Mouse (Mus musculus) adrenal gland, postnatal 25 days (tissue): ENCODE data around the gene Slc16a9. TPM values are rescaled to one million over a fixed set of nuclear protein-coding genes. Genes with fewer than 3 reads are reported as not detected.
A peak's percentile ranks its signal among the peaks of the same experiment; 100 is the strongest.
"Not testable (repeated sequence)": the region's sequence is repeated elsewhere in the genome, so short reads cannot be mapped to it uniquely, and the experiment has no call there.

ENCODE experiments used
- DNase-seq: peaks from one replicate; pipeline ENCODE4 v3.0.0; 2021; ENCODE audit warnings: mixed read lengths
- long read RNA-seq: library from polyadenylated mRNA; stranded (forward); transcript quantifications from one replicate; pipeline ENCODE4 v2.0.0, GENCODE M21; 2021
- total RNA-seq: library from RNA; stranded (reverse); gene quantifications from 2 replicates; pipeline ENCODE4 v1.2.3, GENCODE M21; 2021

Gene Slc16a9
- 4.0 and 8.3 TPM in 2 replicates for total RNA-seq
- long read RNA-seq, transcript Slc16a9-201 (6 exons, 3,756 nt), result major isoform, 6 of 9 reads
- long read RNA-seq, partial matches to known transcripts, result 0 of 9 reads
- long read RNA-seq, other reads (novel, unspliced or antisense), result 2 of 9 reads

DNA sequence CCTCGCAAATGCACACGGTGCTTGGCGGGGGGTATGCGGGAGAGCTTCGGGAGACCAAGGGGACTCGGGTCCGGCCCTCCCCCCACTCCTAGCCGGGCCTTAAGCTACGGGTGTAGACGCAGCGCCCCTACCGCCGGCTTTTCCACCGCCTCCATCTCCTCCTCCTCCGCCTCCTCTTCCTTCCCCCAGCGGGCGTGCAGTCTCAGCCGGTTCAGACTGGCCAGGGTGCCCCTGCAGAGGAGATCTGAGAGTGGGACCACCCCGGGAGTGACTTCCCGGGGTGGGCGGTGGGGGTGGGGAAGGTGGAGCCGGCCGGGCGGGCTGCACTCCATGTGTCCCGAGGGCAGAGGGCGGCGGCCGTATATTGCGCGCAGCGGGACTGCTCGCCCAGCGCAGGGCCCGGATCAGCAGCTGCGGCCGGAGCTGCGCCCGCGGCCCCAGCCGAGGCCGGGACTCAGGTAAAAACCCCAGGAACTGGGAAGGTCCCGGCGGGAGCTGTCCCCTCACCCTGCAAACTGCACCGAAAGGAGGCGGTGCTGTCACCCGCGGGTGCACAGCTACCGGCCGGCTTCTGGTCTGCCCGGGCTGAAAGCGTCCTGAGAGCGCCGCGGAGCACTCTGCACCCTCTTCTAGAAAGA, at the start of gene Slc16a9:
Gene Slc16a9 (plus strand): TSS at position 180 of the 638 bp plus-strand sequence.
- peak; percentile 71 for DNase-seq

DNA sequence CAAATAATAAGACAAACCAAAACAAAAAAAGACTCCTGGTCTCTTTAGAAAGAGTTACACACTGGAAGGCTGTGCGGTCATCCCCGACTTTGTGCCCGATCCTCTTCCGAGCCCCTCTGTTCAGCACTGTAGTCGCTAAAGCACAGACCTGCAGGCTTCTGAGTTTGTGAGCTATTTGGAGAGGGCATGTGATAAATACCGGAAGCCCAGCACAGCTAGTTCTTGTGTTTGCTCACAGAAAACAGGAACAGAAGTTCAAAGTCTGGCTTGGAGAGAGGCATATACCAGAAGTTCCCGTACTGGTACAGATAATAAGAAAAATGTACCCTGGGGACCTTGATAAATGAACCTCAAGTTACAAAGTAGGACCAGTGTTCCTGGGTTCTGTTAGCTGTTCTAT, 49.6 kb upstream of the Slc16a9 start:
- no peak for DNase-seq

DNA sequence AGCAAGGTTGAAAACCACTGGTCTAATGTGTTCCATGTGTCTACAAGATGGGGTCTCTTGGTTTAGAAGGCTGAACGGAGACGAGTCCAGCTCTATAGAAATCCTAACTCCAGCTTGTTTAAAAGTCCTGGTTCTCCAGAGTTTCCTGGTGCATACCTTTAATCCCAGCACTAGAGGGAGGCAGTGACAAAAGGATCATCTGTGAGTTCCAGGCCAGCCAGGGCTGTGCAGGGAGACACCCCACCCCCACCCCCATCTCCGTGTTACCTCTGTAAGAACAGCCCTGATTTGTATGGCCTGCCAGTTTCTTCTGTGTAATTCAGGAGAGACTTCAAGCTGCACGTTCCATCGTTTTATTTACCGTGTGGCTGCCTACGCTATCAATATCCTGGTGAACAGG, 49.1 kb upstream of the Slc16a9 start:
- no peak for DNase-seq

DNA sequence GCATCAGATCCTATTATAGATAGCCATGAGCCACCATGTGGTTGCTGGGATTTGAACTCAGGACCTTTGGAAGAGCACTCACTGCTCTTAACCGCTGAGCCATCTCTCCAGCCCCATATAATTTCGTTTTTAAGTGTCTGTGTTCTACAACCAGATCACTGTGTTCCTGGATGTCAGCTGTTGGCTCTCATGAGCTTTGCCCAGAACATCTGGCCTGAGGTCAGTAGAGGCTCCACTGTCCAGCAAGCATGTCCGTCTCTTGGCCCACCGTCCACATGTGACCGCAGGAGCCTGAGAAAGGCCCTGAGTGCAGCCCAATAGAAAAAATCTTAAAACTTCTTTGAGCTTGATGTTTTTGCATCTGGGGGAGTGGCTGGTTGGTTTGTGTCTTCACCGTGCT, 48.2 kb upstream of the Slc16a9 start:
- DNase-seq, result no peak

DNA sequence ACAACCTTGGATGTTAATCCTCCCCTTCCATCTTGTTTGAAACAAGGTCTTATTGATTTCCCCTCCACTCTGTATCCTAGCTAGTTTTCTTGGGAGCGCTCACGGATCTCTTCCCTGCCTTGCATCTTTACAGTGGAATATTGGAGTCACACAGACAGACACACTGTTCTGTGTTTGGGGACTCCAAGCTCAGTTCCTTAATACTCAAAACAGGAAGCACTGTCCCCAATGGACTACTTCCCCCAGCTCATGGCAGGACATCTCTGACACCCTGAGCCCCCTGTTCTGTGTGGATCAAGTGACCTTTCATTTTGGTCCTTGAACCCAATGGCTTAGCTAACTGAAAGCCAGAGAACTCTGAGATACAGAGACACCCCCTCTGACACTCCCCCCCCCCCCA, 47.3 kb upstream of the Slc16a9 start:
- no peak for DNase-seq

DNA sequence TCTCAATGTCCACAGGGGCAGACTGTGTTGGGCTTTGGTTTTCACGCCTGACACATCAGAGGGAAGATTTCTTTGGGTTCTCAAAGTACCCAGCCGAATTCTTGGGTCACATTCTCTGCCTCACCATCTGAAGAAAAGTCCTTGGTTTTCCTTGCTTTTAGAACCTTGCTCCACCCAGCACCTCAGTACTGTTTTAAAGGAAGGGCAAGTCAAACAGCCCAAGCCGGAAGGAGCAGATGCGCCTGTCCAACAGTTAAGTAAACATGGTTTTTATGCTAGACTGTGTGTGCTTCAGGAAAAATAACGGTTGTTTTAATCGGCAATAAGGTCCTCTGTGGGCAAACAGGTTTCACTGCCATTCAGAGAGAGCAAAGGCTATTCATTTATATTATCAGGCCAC, 46.9 kb upstream of the Slc16a9 start:
- no peak for DNase-seq

DNA sequence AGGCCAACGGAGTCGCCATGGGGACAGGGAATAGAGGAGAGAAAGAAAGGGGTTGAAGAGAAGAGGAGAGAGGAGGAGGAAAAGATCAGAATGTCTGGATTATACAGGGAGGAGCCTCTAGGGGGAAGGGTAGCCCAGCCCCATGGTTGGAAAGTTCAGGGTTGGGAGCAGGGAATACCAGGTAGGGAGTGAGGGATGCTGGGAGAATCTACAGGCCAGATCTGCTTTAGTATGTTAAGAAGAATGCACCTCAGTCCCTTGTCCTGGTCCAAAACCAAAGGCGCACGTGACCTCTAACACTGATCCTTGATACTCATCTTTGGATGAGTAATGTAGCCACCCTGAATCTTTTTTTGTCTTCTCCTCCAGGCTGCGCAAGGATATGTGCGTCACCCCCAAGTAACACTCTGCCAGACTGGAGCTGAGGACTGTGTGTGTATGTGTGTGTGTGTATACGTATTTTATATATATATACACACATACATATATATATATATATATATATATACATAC, 45.9 kb upstream of the Slc16a9 start:
- DNase-seq, result peak; percentile 36

DNA sequence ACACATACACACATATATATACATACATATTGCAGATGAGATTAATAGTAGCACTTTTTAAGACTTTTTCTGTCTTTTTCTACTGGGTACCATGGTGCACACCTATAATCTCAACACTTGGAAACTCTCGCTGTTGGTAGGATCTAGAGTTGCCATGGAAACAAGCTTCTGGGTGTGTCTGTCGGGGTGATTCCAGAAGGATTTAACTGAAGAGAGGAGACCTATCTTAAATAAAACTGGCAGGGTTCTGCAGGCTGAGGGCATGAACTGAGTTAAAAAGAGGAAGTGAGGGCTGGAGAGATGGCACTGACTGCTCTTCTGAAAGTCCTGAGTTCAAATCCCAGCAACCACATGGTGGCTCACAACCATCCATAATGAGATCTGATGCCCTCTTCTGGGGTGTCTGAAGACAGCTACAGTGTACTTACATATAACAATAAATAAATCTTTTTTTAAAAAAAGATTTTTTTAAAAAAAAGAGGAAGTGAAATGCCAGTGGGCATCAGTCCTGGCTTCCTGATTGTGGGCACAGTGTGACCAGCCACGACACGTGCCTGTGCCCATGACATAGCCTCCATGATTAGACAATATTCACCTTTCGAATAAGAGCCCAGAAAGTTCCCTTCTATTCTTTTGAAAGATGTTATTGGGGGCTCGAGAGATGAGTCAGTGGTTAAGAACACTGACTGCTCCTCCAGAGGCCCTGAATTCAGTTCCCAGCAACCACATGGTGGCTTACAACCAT, 45.3 kb upstream of the Slc16a9 start:
- no peak for DNase-seq

DNA sequence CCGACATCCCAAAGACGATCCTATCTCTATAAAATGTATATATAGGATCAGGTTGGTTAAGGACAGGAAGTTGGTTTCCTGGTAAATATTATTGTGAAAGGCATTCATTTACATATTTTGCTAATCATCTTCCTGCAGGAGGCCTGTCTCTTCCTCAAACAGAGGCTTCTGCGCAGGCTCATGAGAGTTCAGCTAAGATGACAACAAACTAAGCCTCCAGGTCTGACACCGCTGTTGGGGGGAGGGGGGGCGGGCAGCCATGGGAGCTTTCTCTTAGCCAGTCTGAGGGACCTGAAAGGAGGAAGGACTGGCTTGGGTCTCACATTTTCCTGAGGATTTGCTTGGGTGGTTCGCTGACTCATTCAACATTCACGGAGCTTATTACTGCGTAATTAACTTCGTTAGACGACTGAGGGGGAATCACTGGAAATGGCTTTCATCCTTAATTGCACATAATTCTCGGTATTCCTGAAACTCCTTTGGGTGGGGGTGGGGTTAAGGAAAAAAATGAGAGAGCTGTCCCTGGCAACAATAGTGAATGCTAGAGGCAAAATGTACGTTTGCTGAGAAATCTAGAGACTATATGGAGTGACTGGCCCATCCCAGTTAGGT, 43.9 kb upstream of the Slc16a9 start:
- DNase-seq, result no peak

DNA sequence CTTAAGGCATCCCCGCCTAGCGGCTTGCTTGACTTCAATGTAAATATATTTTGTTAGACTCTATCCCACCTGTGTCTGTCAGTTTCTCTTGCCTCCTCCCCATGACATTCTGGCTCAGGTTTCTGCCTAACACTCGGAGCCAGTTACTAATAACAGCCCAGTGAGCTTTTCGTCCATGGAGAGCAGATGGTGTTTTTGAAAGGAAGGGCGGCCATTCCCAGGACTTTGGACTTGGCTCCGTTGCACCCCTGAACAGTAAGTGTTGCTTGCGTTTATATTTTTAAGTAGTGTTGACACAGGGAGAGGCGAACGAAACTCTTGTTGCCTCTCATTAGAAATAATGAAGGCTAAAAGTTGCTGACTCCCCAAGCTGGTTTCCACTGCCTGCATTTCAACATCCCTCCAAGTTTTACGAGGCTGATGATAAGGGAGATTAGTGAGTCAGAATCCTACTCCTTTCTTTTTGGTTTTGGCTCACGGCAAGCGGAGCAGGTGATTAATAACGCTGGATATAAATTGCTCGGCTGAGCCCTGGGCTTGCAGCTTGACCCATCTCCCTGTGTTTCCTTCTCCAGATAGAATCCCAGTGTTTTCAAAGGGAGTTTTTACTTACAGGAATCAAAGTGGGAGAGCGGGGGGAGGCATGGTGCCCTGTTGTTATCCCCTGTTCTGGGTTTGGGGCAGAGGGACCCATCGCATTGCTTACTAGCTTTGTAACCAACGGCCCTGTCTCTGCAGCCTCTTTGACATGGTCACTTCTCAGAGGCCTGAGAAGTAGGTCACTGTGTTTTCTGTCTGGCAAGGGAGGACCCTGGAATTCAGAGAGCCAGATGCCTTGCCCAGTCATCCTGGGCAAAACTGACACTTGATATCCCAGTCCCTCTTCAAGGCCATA, 40.1 kb upstream of the Slc16a9 start, which contains the start of gene Mrln:
Gene Mrln (plus strand): TSS at position 160 of the 895 bp plus-strand sequence.
- DNase-seq, result no peak

DNA sequence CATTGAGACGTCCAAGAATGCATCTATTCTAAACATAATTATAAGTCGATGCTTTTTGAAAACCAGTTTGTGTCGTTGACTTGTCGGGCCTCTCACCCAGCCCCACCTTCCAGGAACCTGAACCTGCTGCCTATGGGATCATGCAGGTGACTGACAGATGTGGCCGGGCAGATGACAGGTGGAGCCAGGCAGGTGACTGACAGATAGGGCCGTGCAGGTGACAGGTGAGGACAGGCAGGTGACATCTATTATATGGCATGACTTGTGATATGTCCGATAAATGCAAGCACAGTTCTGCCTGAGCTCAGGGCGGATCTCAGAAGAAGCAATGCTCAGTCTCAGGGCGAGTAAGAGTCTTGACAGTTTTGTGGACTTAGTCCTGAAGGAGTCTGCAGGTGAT, 33.6 kb upstream of the Slc16a9 start:
- DNase-seq, result no peak

DNA sequence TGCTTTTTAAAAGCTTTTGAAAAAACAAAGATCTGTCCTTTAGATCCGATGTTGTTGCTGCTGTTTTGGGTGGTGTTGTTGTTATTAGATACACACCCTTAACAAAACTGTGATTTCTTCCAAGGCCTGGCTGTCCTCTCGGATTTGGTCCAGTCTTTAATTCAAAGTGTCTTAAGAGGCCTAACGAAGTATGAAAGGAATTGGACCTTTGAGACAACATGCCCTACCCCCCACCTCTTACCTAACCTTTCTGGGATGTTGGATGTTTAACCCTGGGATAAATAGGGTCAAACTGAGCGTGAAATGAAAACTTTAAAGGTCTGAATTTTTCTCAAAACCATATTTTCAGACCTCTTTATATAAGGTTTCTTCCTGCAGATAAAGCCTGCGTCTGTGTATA, 23.9 kb upstream of the Slc16a9 start:
- no peak for DNase-seq

DNA sequence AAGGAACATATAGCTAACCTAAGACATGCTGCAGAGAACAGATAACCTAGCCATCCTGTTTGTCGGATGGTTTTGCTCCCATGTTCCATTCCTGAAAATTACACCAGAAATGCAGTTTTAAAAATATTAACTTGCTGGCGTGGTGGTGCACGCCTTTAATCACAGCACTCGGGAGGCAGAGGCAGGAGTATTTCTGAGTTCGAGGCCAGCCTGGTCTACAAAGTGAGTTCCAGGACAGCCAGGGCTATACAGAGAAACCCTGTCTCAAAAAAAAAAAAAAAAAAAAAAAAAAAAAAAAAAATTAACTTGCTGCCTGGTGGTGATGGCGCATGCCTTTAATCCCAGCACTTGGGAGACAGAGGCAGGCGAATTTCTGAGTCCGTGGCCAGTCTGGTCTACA, 22.7 kb upstream of the Slc16a9 start:
- not testable (repeated sequence) for DNase-seq

DNA sequence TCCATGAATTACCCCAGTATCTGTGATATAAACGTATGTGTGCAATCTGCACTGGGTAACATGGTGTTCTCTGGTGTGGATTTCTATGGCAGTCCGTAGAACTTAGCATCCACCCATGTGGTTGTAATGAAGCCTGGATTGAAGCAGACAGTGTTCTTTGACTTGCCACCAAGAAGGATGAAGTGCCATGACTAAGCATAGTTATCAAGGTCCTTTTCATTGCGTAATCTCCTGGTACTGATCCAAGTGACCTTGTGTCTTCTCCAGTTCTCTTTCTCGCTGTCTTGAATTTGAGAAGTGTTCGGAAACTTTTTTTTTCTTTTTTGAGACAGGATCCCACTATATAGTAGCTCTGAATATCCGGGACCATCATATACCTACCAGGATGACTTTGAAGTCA, 20.3 kb upstream of the Slc16a9 start:
- no peak for DNase-seq

DNA sequence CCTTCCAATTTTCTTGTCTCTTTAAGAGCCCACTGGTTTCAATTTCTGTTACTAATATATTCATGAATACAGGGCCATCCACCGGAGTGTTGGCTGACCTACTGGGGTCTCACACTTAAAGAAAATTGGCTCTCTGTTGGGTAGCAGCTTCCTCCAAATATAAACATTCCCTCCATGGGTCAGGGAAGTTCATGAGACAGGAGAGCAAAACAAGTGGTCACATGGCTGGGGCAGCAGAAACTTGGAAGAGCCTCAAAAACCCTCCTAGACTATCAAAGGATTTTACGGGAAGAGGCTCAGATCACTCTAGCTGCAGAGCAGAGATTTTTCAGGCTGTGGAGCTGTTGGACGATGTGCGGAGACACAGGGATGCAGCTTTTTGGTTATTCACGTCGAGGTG, 19.1 kb upstream of the Slc16a9 start:
- DNase-seq, result no peak

DNA sequence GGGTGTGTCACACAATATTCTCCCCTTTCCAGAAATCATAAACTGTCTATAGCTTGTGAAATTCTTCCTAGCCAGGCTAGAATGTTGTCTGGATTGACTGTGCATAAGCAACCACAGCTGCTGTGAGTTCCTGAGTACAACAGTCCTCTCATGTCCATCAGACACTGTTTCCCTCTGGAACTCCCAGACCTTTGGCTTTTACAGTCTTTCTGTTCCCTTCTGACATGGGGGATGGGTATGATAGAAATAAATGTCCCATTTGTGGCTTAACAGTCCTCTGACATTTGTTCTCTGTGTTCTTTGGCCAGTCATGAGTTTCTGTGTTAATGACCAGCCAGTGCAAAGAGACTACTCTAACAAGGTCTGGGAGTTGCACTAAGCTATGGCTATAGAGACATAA, 18.3 kb upstream of the Slc16a9 start:
- DNase-seq, result no peak

DNA sequence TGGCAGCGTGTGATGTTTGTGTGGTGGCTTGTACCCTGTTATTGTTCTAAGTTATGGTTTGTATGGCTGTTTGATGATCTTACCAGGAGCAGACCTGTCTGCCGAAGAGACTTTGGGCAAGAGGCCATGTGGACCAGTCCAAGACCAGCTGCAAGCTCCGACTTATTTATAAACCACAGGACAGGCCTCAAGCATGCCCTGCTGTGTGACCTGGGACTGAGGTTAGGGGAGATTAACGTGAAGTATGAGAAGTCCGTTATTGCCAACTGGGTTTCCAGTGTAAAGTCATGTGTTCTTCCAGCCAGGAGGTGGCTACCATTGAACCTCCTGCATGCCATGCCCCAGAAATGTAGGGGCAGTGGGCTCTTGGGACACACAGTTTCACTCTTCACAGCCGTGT, 14.5 kb upstream of the Slc16a9 start:
- no peak for DNase-seq

DNA sequence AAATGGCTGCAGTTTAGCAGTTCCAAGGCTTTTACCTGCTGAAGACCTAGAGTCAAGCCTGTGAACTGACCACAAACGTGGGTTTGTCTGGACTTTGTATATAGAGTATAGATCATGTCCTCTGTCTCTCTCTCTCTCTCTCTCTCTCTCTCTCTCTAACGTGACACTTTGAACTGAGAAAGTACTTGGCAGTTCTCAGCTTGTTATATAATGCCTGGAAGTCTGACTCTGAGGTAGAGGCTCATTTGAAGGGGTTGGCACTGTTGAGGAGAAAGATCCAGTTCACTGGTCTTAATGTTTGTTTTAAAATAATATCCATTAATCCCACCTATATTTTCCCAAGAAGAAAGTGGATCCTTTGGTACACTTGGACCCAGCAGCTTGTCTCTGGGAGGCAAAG, 7.0 kb upstream of the Slc16a9 start:
- no peak for DNase-seq

DNA sequence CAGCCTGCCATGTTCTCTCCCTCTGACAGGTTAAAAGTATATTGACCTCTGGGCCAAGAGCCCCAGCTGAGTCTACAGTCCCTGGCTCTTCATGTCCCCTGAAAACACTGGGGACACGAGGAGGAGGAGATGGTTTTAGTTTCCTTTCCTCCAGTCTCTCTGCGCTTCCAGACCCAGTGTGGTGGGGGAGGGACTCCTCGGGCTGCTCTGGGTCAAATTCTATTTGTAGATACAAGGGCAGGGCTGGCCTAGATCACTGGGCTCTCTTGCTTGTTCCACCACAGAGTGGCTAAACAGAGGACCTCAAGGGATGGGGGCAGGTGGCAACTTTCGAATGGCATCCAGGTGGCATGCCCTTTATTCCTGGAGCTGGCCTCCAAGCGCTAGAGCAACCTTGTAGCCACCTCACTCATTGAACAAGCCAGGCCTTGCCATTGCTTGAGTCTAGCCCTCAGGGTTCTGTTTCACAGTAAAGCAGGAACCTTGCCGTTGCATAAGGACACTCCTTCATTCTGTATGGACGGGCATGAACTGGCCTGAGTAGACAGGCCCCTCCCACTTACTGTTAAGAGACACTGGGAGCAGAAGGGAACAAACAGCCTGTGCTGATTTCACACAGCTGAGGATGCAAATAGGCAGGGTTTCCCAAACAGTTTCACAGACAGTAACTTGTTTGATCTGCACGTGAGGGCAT, 2.0 kb upstream of the Slc16a9 start:
- no peak for DNase-seq

DNA sequence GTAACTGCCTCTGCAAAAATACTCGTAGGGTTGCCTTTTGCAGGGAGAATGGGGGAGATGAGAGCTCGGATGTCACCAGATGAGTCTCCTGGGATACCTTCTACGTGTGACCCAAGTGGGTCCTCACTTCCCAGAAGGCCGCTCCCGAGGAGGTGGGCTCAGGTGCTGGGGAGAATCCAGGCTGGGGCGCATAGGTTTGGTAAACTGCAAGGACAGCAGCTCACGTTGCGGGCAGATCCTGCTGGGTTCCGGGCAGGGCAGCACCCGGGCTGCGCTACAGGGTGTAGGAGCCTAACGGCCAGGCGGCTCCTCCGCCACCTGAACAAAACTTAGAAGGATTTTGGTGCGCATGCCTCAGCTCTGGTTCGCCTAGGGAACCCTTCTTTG, 652 bp downstream of the Slc16a9 start:
- peak; percentile 35 for DNase-seq

DNA sequence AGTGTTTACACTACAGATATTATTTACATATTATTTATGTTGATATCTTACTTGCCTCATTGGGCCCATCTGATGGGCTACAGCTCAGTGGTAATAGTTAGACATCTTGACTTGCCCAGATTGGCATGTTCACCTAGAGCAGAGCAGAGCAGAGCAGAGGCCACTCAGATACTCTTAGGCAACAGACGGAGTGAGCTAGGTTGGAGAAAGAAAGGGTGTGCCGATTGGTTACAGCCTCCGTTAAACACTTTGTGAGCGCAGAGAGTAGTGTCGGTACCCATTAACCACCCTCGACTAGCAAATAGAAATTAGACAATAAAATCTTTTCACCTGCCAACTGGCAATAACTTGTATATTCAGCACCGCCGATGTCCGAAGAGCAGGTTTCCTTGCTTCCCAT, 1.2 kb downstream of the Slc16a9 start:
- DNase-seq, result no peak

DNA sequence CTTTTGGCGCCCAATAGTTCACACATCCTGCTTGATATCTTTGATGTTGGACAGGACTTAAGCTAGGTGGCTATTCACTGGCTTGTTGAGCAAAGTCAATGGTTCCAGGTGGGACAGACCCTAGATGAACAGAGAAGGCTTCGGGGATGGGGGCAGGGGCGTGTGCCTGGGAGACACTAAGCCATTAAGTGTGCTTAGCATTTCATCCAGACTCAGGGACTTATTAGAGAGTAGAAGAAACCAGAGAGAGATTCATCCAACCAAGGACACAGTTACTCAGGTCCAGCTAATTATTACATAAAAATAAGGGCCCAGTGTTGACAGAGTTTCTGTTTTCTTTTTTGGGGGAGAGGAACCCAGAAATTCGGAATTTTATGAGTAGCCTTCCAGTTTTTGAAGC, 5.5 kb downstream of the Slc16a9 start:
- no peak for DNase-seq
